Mouse (Mus musculus) brain, embryonic 14.5 days (tissue): ENCODE results near the gene Alg14.

ENCODE experiments used
- CTCF ChIP-seq: fragments of 200-500 bp; IDR thresholded peaks from 2 replicates; pipeline ENCODE4 v1.5.1; 2012; ENCODE audit warnings: inconsistent platforms, mild to moderate bottlenecking, moderate library complexity, borderline replicate concordance; ENCODE audit not compliant: insufficient read depth, insufficient read length; ENCODE audit errors: extremely low read depth
- POLR2A ChIP-seq: fragments of 200-500 bp; IDR thresholded peaks from 2 replicates; pipeline ENCODE4 v1.6.1; 2012; ENCODE audit warnings: mild to moderate bottlenecking, inconsistent platforms, borderline replicate concordance; ENCODE audit not compliant: poor library complexity, insufficient read depth, insufficient read length, severe bottlenecking; ENCODE audit errors: extremely low read depth

DNA sequence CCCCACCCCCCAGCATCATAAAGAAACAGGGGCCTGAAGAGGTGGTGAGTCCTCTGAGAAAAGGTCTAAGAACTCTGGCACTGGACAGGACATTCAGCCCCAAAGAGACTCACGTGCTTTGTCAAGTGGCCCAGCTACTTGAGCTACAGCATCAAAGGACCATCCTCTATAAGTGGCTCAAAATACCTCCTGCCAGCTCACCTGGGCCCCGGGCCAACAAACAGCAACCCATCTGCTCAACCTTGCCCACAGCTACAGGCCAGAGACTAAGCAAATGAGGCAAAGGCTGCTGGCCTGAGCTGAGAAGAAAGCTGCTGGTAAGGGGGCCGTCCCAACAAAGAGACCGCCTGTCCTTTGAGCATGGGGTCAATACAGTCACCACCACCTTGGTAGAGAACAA lies 14.0 kb upstream of the Alg14 start:
- no peak for TF ChIP-seq CTCF
- TF ChIP-seq POLR2A: no peak
